In the genomic region with DNA sequence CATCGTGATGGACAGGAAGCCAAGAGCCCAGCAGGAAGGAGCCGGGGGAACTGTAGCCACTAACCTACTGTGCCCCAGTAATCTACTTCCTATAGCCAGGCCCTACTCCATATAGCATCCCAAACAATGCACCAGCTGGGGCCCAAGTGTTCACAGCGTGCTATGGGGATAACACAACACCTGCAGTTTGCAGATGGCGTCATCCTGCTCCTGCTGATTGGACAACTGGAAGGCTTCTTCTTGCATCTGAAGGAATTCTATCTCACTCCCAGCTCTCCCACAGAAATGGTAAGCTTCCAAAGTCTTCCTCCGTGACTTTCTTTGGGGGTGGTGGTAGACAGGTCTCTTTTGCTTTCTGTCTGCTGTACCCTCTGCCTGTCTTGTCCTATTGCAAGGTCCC, we compare ENCODE assay signal across 9 mouse cellular contexts.
"Had no signal": no experiment of that assay in that cellular context is flagged by ENCODE, and none has a peak within 500 bp of the region (broad histone marks: within the 10 kb centered on the region; RNA-seq: fewer than 3 reads in every experiment).

No protein-coding gene starts in this region.

- ATAC-seq: midbrain, embryonic 13.5 days had no signal

- DNase-seq: kidney, adult 11 months; kidney, adult 9 months; layer of hippocampus, postnatal 36 days; lung, adult 18-20 months; lung, postnatal 36 days; spleen, adult 18-20 months; thymus, adult 18-20 months; thymus, postnatal 14 days had no signal
